Mouse (Mus musculus): ENCODE results near the gene Ncor1.

GRCm38 (mm10) chr11:62305866-62306265 is 152.5 kb downstream of the Ncor1 start:
- no peak for TF ChIP-seq CTCF (conservative IDR thresholded peaks at IDR 0.05; ENCODE audit: insufficient read depth, insufficient read length, low read depth, low read length)
- TF ChIP-seq POLR2A (IDR thresholded peaks at IDR 0.05; ENCODE audit: low read depth, low read length) = no peak

Data from kidney, adult 2 months (tissue).